Mouse (Mus musculus) splenic B cell, adult 2 months (primary cell): ENCODE data around the gene Lalba.
"Not testable (repeated sequence)": the region's sequence is repeated elsewhere in the genome, so short reads cannot be mapped to it uniquely, and the experiment has no call there.

Experiments
- DNase-seq: peaks from one replicate; pipeline ENCODE4 v3.0.0-alpha.2; 2011; ENCODE audit warnings: low read depth, low spot score
- H3K27me3 ChIP-seq: 2 replicates; pipeline ENCODE4 v1.6.1; 2012; ENCODE audit warnings: mild to moderate bottlenecking, low read length, moderate library complexity, mixed read lengths; ENCODE audit not compliant: control insufficient read depth, poor library complexity, insufficient read depth, severe bottlenecking
- H3K36me3 ChIP-seq: 2 replicates; pipeline ENCODE4 v1.6.1; 2012; ENCODE audit warnings: mild to moderate bottlenecking, low read length, moderate library complexity, mixed read lengths; ENCODE audit not compliant: control insufficient read depth, poor library complexity, insufficient read depth, severe bottlenecking

The Lalba gene

DNA sequence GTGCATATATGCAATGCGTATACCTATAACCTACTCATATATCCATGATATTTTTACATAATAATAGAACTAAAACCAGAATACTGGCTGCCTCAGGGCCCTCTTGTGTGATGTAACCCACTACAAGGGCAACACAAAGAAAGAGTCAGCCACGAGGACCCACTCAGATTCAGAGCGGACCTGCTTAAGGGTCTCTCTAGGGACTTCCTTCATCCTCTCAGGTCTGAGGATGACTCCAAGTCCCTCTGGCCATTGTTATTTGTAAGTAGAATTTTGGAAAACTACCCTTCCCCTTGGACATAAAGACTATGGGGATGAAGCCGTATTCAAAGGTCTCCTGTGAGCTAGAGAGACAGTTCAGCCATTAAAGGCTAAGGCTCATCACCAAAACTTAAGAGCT is 12.9 kb downstream of the Lalba start, which contains the start of gene OR5BS1P:
Gene OR5BS1P (plus strand): TSS at position 301 of the 400 bp plus-strand sequence.
- DNase-seq: no peak
- Histone ChIP-seq H3K36me3 (no peaks in the 10 kb centered on the region), H3K27me3 (no peaks in the 10 kb centered on the region)

DNA sequence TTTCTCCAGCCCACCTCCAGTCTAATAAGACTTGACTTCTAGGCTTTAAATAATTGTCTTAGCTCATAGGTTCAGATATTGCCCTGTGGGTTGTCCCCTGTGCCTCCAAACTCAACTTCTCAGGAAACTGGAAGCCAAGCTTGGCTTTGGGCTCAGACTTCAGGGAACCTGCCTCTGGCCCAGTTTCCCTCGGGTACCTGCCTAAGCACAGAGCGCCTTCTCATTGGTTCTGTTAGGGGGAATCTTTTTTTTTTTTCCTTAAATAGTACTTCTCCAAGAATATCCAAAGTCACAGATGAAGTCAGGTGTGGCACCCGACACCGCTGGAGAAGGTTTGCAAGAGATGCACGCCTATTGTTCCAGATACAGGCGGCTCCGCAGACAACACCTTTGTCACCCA is 30.2 kb downstream of the Lalba start, which contains the start of gene Olfr281:
Gene Olfr281 (plus strand): TSS at position 301 of the 400 bp plus-strand sequence.
- DNase-seq: no peak
- Histone ChIP-seq H3K27me3 (no peaks in the 10 kb centered on the region), H3K36me3 (no peaks in the 10 kb centered on the region)

- DNase-seq: no peak
- no peaks in the 10 kb centered on the region for H3K27me3 ChIP-seq
- no peaks in the 10 kb centered on the region for H3K36me3 ChIP-seq
These were observed 34.0 kb downstream of the Lalba start for GRCm38 (mm10) chr15:98448521-98448920.

DNA sequence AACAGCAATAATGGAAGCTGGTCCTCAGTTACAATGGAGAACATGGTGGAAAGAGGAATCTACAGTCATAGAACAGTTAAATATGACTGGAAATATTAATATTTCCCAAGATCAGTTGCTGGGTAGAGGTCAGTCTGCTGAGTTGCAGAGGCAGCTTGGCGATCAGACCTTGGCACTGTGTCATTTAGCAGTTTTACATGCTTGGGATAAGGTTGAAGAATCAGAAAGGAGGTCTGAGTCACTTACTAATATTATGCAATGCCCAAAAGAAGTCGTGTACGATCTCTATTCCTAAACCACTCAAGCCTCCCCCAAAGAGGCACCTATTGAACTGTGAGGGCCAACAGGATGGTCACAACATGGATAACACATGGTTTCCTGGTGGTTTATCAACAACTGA is 38.0 kb downstream of the Lalba start:
- no peaks in the 10 kb centered on the region for H3K27me3 ChIP-seq
- DNase-seq: no peak
- H3K36me3 ChIP-seq: no peaks in the 10 kb centered on the region

DNA sequence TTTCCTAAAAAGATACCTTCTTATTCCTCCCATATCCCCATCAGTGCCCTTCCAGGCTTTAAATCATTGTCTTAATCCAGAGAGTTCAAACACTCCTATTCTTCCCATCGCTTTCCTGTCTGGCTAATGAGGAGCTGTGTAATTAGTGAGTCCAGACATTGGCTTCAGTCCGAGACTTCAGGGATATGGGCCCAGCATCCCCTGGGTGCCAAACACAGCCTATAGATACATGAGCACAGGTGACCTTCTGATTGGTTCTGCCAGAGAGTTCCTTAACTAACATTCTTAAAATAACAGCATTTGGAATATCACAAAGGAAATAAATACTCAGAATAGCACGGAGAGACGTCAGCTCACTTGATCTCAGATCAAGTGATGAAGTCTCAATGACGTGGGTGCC is 51.6 kb downstream of the Lalba start, which contains the start of gene Olfr282:
Gene Olfr282 (plus strand): TSS at position 301 of the 400 bp plus-strand sequence.
- H3K27me3 ChIP-seq, H3K36me3 ChIP-seq, DNase-seq: not testable (repeated sequence)
